Mouse (Mus musculus): ENCODE results near the gene Tnfrsf11a. TPM values are rescaled to one million over a fixed set of nuclear protein-coding genes. Genes with fewer than 3 reads are reported as not detected.
A peak's percentile ranks its signal among the peaks of the same experiment; 100 is the strongest.

Gene Tnfrsf11a
- polyA plus RNA-seq, 1 experiment from 2014 or later = 0.38 TPM

DNA sequence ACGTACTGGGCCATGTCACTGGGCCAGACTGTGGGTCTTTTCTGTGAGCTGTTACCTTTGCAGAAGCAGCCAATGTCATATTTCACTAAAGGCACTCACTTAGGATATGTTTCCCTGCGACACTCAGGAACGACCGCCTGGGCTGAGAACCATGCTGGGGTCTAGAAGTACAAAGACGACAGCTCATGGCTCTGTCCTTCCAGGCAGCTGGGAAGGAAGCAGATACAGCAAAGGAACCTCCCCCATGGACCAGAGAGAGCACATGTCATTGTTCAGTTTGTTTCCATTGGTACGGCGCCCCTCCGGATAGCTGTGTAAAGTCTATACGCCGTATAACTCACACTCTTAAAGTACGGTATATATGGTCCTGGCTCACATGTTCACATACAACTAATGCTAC lies 97.9 kb downstream of the Tnfrsf11a start:
- Histone ChIP-seq H3K9me3 (replicated peaks) (no peaks in the 10 kb centered on the region), H3K9ac (no peak overlapping the region), H3K4me3 (replicated peaks) (no peak overlapping the region), H3K27me3 (0 out of 2 replicates have a peak, but pooled peaks cover 2% of the 10 kb centered on the region), H3K27ac (replicated peaks) (no peak overlapping the region), H3K4me1 (replicated peaks) (no peaks in the 10 kb centered on the region), H3K4me2 (no peak overlapping the region), H3K36me3 (replicated peaks) (no peaks in the 10 kb centered on the region)
- 82% methylated on average over 11 of the region's 11 CpGs for WGBS (ENCODE audit: insufficient replicate concordance)
- no peak for ATAC-seq (ENCODE audit: insufficient read depth)

- Histone ChIP-seq H3K4me1 (replicated peaks) (no peaks in the 10 kb centered on the region), H3K9me3 (replicated peaks) (no peaks in the 10 kb centered on the region), H3K36me3 (replicated peaks) (no peaks in the 10 kb centered on the region), H3K27ac (replicated peaks) (no peak overlapping the region), H3K9ac (no peak overlapping the region), H3K4me2 (peak overlapping the region; percentile 35; the same call in 1 of the 2 replicates), H3K4me3 (replicated peaks) (no peak overlapping the region), H3K27me3 (0 out of 2 replicates have a peak, but pooled peaks cover 2% of the 10 kb centered on the region)
- 29% methylated on average over 24 of the region's 25 CpGs for WGBS (ENCODE audit: insufficient replicate concordance)
- ATAC-seq (ENCODE audit: insufficient read depth) = no peak
Measured at GRCm38 (mm10) chr1:105880555-105881304, 100.2 kb downstream of the Tnfrsf11a start.

- H3K36me3 ChIP-seq (replicated peaks) = no peaks in the 10 kb centered on the region
- ATAC-seq (ENCODE audit: insufficient read depth) = no peak
- H3K4me1 ChIP-seq (replicated peaks) = no peaks in the 10 kb centered on the region
- H3K9ac ChIP-seq = no peak overlapping the region
- no peak overlapping the region for H3K4me2 ChIP-seq
- H3K9me3 ChIP-seq (replicated peaks) = no peaks in the 10 kb centered on the region
- H3K4me3 ChIP-seq (replicated peaks) = no peak overlapping the region
- WGBS (ENCODE audit: insufficient replicate concordance) = 67% methylated on average over 7 of the region's 7 CpGs
- 0 out of 2 replicates have a peak, but pooled peaks cover 2% of the 10 kb centered on the region for H3K27me3 ChIP-seq
- H3K27ac ChIP-seq (replicated peaks) = no peak overlapping the region
Measured at GRCm38 (mm10) chr1:105881466-105881865, 100.9 kb downstream of the Tnfrsf11a start.

DNA sequence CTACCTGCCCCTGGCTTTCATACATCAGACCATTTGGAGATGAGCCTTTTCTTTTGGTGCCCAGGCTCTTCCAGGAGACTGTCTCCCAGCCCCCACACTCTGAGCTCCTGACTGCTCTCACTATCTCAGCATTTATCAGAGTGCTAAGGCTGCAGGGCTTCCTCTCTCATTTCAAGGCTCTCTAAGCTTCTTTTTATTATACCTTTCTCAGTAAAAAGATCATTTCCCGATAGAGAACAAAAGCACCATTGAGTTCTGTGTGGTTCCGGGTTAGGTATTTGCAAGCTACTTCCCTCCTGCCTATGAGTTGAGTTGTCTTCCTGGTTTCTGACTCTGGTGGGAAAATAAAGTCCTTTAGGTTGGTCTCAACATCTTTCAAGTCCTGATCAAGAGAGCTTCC lies 103.0 kb downstream of the Tnfrsf11a start:
- Histone ChIP-seq H3K27me3 (0 out of 2 replicates have a peak, but pooled peaks cover 2% of the 10 kb centered on the region), H3K36me3 (replicated peaks) (no peaks in the 10 kb centered on the region), H3K9me3 (replicated peaks) (no peaks in the 10 kb centered on the region), H3K27ac (replicated peaks) (no peak overlapping the region), H3K4me3 (replicated peaks) (no peak overlapping the region), H3K4me1 (replicated peaks) (no peaks in the 10 kb centered on the region), H3K4me2 (no peak overlapping the region), H3K9ac (no peak overlapping the region)
- ATAC-seq (ENCODE audit: insufficient read depth) = no peak
- WGBS (ENCODE audit: insufficient replicate concordance) = 57% methylated on average over 2 of the region's 2 CpGs

DNA sequence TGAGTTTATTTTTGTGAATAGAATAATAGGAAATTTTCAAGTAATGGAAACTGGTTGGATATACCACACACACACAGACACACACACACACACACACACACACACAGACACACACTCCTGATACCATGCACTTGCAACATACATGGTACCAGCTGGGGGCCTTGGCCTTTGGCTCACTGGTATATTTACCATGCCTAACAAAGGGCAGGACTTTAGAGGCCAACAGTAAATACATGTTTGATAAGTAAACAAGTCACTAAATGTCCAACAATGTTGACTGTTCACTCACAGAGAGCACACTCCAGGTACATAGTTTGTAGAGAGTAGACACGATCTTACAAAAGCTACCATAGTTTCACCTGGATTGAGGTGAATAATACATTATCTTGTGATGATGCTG lies 104.6 kb downstream of the Tnfrsf11a start:
- Histone ChIP-seq H3K9me3 (replicated peaks) (no peaks in the 10 kb centered on the region), H3K27me3 (0 out of 2 replicates have a peak, but pooled peaks cover 2% of the 10 kb centered on the region), H3K27ac (replicated peaks) (no peak overlapping the region), H3K4me3 (replicated peaks) (no peak overlapping the region), H3K4me1 (replicated peaks) (no peaks in the 10 kb centered on the region), H3K36me3 (replicated peaks) (no peaks in the 10 kb centered on the region), H3K4me2 (no peak overlapping the region), H3K9ac (no peak overlapping the region)
- WGBS (ENCODE audit: insufficient replicate concordance) = 50% methylated on average over 1 of the region's 1 CpGs
- ATAC-seq (ENCODE audit: insufficient read depth) = peak; percentile 72

GRCm38 (mm10) chr1:105885575-105885974 lies 105.1 kb downstream of the Tnfrsf11a start:
- no peak overlapping the region for H3K27ac ChIP-seq (replicated peaks)
- H3K36me3 ChIP-seq (replicated peaks) = no peaks in the 10 kb centered on the region
- H3K4me2 ChIP-seq = no peak overlapping the region
- H3K27me3 ChIP-seq = 0 out of 2 replicates have a peak, but pooled peaks cover 2% of the 10 kb centered on the region
- no peaks in the 10 kb centered on the region for H3K9me3 ChIP-seq (replicated peaks)
- H3K4me3 ChIP-seq (replicated peaks) = no peak overlapping the region
- no peak overlapping the region for H3K9ac ChIP-seq
- H3K4me1 ChIP-seq (replicated peaks) = no peaks in the 10 kb centered on the region
- peak; percentile 36; the same call in 1 of the 2 replicates for ATAC-seq (ENCODE audit: insufficient read depth)
- WGBS (ENCODE audit: insufficient replicate concordance) = 50% methylated on average over 5 of the region's 5 CpGs

DNA sequence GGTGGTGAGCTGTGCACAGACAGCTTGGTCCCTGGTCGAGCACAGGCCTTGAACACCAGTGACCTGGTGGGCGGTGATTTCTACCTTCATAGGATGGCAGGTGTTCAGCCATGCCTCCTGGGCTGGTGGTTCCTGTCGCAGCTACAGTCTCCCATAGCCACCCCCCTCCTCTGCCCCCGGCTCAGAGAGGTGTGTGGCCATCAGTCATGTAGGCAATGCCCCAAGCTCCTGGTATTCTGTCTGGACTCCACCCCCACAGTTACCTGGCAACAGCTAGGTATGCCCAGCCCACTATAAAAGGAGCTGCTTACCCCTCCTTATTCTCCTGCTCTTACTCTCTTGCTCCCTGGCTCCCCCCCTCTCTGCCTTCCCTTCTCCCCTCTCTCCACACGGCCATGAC lies 105.8 kb downstream of the Tnfrsf11a start:
- 45% methylated on average over 5 of the region's 5 CpGs for WGBS (ENCODE audit: insufficient replicate concordance)
- H3K27me3 ChIP-seq = no peaks in the 10 kb centered on the region
- no peak overlapping the region for H3K4me3 ChIP-seq (replicated peaks)
- no peak for ATAC-seq (ENCODE audit: insufficient read depth)
- H3K4me1 ChIP-seq (replicated peaks) = no peaks in the 10 kb centered on the region
- no peak overlapping the region for H3K9ac ChIP-seq
- H3K27ac ChIP-seq (replicated peaks) = no peak overlapping the region
- no peaks in the 10 kb centered on the region for H3K9me3 ChIP-seq (replicated peaks)
- H3K4me2 ChIP-seq = no peak overlapping the region
- no peaks in the 10 kb centered on the region for H3K36me3 ChIP-seq (replicated peaks)

DNA sequence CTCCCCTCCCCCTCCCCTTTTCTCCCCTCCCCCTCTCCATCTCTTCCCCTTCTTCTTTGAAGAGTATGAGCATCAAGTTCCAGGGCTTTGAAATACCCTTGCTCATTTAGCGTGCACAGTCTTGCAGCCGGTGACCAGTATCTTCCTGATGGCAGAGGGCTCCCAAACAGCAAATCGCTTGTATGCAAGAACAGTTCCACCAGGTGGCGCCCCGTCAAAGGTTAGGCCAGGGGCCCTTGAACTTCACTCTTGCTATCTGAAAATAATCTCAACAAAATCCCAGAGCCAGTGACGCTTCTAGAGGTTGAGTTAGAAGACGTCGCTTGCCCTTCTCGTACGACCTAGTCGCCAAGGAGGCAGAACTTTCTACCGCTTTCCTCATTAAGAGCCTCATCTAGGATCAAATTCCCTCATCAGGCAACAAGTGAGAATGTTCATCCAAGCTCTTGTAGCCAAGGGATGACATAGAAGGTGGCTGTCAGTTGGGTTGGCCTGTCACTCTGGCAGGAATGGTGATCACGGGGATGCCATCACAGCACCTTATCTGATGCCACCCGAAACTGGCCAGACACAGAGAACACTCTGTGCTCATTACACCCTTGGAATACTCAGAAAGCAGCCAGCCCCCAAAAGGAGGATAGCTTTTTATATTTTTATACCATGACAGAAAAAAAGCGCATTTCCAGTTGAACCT lies 110.7 kb downstream of the Tnfrsf11a start:
- H3K4me3 ChIP-seq (replicated peaks) = no peak overlapping the region
- H3K4me2 ChIP-seq = no peak overlapping the region
- 21% methylated on average over 15 of the region's 15 CpGs for WGBS (ENCODE audit: insufficient replicate concordance)
- H3K27me3 ChIP-seq = no peaks in the 10 kb centered on the region
- no peaks in the 10 kb centered on the region for H3K4me1 ChIP-seq (replicated peaks)
- no peak for ATAC-seq (ENCODE audit: insufficient read depth)
- no peak overlapping the region for H3K9ac ChIP-seq
- no peaks in the 10 kb centered on the region for H3K9me3 ChIP-seq (replicated peaks)
- no peak overlapping the region for H3K27ac ChIP-seq (replicated peaks)
- no peaks in the 10 kb centered on the region for H3K36me3 ChIP-seq (replicated peaks)

- no peak overlapping the region for H3K9ac ChIP-seq
- no peaks in the 10 kb centered on the region for H3K36me3 ChIP-seq (replicated peaks)
- 65% methylated on average over 5 of the region's 5 CpGs for WGBS (ENCODE audit: insufficient replicate concordance)
- no peaks in the 10 kb centered on the region for H3K9me3 ChIP-seq (replicated peaks)
- H3K27me3 ChIP-seq = no peaks in the 10 kb centered on the region
- no peaks in the 10 kb centered on the region for H3K4me1 ChIP-seq (replicated peaks)
- no peak overlapping the region for H3K27ac ChIP-seq (replicated peaks)
- H3K4me3 ChIP-seq (replicated peaks) = no peak overlapping the region
- no peak overlapping the region for H3K4me2 ChIP-seq
- no peak for ATAC-seq (ENCODE audit: insufficient read depth)
Measured at GRCm38 (mm10) chr1:105895019-105895418, 114.5 kb downstream of the Tnfrsf11a start.
